Comparison of ENCODE assay signal across 8 mouse cellular contexts in the genomic region with DNA sequence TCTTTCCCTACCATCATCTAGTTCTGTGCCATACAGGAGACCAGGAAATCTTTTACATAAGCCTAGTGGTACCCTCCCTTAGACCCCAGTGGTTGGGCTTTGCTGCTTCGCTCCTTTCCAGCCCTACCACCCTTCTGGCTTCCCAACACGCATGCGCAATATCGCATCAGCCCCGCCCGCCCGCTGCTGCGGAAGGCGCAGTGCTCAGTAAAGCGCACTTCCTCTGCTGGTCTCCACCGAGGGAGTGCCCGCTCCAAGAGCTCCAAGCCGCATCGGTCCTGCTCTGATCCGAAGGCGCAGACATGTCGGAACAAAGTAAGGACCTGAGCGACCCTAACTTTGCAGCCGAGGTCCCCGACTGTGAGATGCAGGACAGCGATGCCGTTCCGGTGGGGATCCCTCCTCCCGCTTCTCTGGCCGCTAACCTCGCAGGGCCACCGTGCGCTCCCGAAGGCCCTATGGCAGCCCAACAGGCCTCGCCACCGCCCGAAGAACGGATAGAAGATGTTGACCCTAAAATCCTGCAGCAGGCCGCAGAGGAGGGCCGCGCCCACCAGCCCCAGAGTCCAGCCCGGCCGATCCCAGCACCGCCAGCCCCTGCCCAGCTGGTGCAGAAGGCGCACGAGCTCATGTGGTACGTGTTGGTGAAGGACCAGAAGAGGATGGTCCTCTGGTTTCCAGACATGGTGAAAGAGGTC. TPM values are rescaled to one million over a fixed set of nuclear protein-coding genes. Genes with fewer than 3 reads are reported as not detected.
DNase-seq lines count a peak whose midpoint lies in the region; ATAC-seq lines count a peak whose summit lies in the region.

No protein-coding gene starts in this region.

- peak; percentile 83 to 86 for ATAC-seq in hematopoietic stem cell, adult 5-6 weeks (replicated peaks in 1 of 2; ENCODE audit: insufficient read depth in 1 of 2, low FRiP score in 2 of 2, low TSS enrichment in 1 of 2, low read depth in 1 of 2, poor library complexity in 2 of 2, severe bottlenecking in 2 of 2)

- peak; percentile 77 for DNase-seq in Muller cell, postnatal 12 days (ENCODE audit: inconsistent ontology term)
- DNase-seq in cerebellum, adult 9-11 months: peak; percentile 84
- DNase-seq in frontal cortex, adult 2 months (ENCODE audit: extremely low spot score in 1 of 2, low spot score in 1 of 2): peak; percentile 32 to 82
- DNase-seq in layer of hippocampus, adult 9-10 months (ENCODE audit: low spot score): peak; percentile 16
- peak; percentile 57 to 59 for DNase-seq in lung, adult 18-20 months
- peak; percentile 75 for DNase-seq in ovary, postnatal 36 days (ENCODE audit: low spot score)
- peak; percentile 64 for DNase-seq in urinary bladder, postnatal 25 days (ENCODE audit: low spot score)

RNA-seq across cellular contexts. Expression of a gene that starts 1.9 kb away (rescaled TPM):
- 110 and 122 TPM in 2 replicates for polyA plus RNA-seq in frontal cortex, adult 2 months (2012; rRNA removed)
- total RNA-seq in hematopoietic stem cell, adult 5-6 weeks (2017): 3.2 and 4.3 TPM in 2 replicates

RNA-seq across cellular contexts. Expression of a gene that starts 28.6 kb away (rescaled TPM):
- 0.53 and 0.80 TPM in 2 replicates for polyA plus RNA-seq in frontal cortex, adult 2 months (2012; rRNA removed)
- not detected in 2 replicates for total RNA-seq in hematopoietic stem cell, adult 5-6 weeks (2017)

Comparison
In these comparisons a context has a peak if more than half of its experiments do, and no peak if none do; other contexts are left out.
1. Peak in every context shown above with its lines: DNase-seq and ATAC-seq.
2. DNase-seq: peak in every context shown above with its lines; median percentile 84 in cerebellum, adult 9-11 months; 77 in Muller cell, postnatal 12 days; 75 in ovary, postnatal 36 days; 64 in urinary bladder, postnatal 25 days; 58 in lung, adult 18-20 months; 57 in frontal cortex, adult 2 months; 16 in layer of hippocampus, adult 9-10 months.